Mouse (Mus musculus) adipocyte (in vitro differentiated cells): ENCODE results near the gene Ubqln4.
A peak's percentile ranks its signal among the peaks of the same experiment; 100 is the strongest.

Experiments used
- DNase-seq: peaks from one replicate; pipeline ENCODE4 v3.0.0-alpha.2; 2016; ENCODE audit warnings: low spot score

The Ubqln4 gene

DNA sequence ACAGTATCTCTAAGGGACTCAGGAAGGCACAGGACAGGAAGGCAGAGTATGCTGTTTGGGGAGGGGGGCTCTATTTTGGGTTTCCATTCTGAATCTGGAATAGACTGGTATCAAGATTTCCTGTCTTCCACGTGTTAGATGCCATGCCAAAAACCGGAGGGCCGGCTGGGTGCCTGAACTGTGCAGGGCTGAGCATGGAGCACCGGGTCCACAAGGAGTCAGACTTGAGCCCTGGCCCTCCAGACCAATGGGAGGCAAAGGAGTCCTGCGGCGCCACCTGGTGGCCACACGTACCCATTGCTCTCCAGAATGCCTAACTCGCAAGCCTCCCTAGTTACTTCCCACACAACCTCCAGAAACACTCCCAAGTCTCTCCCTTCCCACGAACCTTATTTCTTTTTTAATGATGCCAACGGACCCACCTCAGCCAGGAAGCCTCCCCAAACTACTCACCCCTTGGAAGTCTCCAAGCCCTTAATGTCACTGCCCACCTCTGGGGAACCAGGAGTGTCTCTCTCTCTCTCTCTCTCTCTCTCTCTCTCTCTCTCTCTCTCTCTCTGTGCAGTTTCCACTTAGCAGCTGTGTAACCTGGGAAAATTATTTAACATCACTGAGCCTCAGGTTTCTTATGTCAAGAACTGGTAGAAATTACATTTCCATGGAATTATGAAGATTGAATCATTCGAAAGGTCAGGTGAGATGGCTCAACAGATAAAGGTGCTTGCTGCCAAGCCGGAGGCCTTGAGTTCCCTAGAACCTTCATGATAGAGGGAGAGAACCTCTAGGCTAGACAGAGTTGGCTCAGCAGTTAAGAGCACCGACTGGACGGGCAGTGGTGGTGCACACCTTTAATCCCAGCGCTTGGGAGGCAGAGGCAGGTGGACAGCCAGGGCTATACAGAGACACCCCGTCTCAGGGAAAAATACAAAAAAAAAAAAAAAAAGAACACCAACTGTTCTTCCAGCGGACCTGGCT is 27.1 kb upstream of the Ubqln4 start:
- peak; percentile 95 for DNase-seq

DNA sequence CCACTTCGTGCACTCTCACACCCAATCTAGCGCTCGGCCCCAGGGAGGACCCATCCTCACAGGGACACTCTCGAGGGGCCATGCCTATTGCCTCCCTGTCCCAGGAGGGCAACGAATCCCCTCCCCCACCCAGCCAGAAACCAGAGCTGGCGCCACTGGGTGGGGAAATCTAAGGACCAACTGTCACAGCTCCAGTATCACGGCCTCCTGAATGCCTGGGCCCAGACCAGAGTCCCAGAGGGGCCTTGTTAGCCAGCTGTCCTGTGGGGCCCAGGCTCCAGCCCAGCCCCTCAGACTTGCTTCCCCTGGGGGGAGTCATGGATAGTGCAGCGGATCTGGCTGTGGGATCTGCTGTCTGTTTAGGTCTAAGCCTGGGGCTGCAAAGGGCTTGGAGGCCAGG is 26.0 kb upstream of the Ubqln4 start:
- DNase-seq: no peak

DNA sequence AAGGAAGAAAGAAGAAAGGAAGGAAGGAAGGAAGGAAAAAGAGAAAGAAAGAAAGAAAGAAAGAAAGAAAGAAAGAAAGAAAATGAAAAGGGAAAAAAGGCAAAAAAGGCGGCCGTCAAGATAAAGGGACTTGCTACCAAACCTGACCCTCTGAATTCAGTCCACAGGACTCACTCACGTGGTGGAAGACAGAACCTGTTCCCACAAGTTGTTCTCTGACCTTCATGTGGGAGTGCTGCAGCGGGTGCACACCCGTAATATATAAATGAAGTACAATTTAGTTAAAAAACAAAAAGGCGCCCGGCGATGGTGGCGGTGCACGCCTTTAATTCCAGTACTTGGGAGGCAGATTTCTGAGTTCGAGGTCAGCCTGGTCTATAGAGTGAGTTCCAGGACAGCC is 24.9 kb upstream of the Ubqln4 start:
- DNase-seq: no peak

DNA sequence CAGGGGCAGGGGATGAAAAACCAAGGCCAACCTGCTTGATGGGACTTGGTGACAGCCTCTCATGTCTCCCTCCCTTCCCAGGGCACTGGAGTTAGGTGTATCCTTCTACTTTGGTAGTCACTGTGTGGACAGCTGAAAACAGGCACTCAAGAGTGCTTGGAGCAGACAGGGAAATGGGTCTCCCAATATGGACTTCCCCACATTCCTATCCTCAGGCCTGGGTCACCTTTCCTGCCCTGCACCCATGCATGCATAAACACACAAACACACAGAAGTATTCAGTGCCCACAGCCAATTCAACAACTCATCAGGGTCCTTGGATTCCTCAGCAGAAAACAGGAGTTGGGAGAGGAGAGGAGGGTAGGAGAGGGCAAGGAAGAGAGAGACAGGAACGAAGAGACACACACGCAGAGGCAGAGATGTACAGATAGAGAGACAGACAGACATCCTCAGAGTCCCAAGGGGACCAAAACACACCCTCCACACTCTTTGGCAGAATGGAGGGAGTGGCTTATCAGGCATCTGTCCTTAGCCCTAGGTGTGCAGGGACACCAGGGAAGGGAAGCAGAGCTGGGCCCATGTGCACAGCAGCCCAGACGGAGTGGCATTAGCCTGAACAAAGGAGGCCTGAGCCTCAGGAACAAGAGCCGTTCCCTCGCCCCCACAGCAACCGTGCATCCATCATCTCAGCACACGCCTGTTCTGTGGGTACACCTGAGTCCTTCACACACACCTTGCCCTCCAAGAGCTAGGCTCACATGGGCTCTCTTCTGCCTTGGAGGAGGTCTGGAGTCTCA is 24.2 kb upstream of the Ubqln4 start:
- no peak for DNase-seq

DNA sequence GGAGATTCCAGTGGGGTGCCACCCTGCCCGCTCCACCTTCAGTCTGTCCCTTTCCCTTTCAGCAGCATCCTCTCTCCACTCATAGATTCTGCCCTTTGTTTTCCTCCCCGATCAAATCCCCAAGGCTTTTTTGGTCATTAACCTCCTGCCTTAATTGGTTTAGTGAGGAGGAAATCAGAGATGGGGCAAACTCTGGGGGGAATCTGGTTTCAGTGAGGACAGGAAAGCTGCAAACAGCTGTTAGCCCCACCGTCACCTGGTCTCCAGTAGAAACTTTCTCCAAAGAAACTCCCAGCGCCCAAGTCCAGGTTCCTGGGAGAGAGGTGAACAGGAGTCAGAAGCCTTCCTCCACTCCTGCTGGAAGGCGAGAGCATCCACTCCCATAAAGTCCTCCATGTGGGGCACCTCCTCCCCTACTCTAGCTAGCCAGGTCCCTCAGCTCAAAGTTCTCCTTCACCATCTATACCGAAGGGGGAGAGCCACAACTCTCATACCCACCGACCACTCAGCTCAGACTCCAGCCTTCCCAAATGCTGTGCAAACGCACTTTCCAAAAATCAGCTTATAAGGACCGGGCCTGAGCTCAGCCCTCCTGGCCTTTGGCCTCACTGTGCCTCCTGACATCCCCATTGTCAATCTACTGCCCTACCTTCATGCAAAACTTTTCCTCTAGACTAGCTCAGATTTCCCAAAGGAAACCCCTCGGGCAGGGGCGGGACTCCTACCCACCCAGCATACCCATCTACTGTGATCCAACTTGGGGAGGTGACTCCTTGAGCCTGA is 23.3 kb upstream of the Ubqln4 start:
- no peak for DNase-seq

DNA sequence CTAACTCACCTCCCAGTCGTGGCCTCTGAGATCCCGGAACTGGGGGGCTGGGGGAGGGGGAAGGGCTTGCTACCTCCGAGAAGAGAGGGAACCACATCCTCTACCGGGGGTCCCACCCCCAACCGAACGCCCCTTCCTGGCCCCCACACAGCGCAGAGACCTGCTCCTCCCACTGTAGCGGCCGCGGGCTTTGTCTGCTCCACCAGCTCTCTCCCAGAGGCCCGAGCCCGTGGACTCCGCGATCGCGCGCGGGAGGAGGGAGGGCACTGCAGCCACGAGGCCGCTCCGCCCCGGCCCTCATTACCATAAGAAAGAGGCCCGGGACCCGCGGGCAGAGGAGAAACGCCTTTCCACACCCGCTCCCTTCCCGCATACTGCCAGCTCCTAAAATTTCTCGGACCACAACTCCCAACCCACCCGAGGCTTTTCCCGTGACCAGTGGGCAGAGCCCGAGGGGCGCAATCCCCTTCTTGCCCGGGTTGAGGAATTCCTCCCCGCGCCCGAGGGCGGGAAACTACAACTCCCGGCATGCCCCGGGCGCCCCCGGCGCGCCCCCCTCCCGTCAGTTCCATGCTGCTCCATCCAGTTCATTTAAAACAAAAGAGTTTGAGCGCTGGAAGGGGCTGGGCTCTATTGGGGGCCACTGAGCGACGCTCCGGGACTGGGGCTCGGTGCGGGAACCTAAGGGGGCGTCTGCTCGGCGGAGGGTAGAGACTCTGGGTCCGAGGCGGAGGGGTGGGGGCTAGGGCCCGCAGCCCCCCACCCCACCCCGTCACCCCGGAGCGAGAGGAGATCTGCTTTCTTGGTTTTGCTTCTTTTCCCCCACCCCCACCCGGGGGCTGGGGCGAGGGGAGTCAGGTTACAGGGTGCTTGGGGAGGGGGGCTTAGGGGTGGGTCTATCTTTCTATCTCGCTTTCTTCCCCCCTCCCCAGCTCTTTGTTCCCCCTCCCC is 21.9 kb upstream of the Ubqln4 start:
- peak; percentile 72 for DNase-seq

DNA sequence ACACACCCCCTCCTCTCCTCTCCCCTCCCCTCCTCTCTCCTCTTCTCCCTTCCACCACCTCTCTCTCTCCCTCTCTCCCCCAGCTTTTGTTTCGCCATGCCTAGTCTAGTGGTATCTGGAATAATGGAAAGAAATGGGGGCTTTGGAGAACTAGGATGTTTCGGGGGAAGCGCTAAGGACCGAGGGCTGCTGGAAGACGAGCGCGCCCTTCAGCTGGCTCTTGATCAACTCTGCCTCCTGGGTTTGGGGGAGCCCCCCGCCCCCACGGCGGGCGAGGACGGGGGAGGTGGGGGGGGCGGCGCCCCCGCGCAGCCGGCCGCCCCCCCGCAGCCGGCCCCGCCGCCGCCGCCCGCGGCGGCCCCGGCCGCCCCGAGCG is 21.3 kb upstream of the Ubqln4 start, which contains the start of gene Mex3a:
Gene Mex3a (plus strand): TSS at position 97 of the 376 bp plus-strand sequence.
- DNase-seq: no peak

DNA sequence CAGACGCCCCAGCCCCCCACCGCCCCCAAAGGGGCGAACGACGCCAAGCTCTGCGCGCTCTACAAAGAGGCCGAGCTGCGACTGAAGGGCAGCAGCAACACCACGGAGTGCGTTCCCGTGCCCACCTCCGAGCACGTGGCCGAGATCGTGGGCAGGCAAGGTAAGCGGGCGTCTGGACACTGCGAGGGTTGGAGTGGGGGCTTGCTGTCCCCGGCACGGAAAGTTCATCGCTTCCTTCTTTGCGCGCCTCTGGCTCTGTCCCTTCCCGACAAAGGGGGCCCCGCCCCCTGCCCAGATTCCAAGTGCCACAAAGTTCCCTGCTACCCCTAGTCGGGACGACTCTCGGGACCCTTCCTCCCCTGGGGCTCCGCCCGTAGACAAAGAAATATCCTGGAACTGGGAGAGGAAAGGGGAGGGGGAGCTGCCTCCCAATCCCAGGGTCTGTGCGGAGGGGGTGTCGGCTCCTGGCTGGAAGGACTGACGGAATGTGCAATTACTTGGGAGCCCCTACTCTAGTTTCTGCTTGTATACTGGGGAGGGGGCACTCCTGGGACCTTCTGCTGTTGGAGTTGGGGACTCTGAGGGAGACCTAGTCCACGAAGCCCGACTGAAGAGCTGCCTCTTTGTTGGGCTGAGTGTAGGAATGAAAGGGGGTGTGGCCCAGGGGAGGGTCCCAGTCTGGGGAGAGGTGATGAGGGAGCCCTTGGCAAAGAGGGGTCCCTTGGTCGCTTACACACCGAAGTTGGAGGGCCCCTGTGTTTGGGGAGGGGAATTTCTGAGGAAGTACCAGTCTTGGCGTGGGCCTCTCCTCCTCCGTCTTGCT is 20.7 kb upstream of the Ubqln4 start:
- DNase-seq: no peak

DNA sequence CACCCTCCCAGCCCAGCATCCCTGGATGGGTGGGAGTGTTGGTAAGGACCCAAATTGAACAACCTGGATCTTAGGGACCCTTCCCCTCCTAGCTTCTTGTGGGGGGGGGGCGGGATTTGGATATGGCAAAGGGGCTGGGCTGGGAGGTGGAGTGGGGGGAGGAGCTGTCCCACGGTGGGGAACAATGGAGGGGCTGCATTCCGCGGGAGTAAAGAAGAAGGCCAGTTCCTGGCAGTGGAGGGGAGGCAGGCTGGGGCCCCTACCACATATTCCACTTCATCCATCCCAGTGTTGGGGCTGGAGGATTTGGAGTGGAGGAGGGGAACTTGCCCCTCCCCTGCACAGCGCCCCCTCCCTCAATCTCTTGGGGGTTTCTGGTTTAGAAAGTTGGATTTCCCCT is 19.9 kb upstream of the Ubqln4 start:
- DNase-seq: no peak

DNA sequence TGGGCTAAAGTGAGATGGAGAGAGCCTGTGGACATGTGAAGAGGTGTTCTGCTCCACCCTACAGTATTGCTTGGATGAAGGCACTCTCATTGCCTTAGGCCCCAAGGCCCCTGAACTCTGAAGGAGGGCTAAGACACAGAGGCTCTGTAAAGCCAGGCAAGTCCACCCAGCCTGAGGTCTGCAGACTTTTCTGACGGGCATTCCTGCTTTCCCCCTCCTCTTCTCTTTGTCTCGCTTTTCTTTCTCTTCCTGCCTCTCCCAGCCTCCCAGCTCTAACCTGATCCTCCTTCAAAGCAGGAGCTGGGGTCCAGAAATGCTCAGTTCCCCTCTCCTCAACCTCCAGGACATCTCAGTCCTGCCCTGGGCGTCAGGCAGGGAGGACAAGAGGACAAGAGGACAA is 18.6 kb upstream of the Ubqln4 start:
- no peak for DNase-seq

DNA sequence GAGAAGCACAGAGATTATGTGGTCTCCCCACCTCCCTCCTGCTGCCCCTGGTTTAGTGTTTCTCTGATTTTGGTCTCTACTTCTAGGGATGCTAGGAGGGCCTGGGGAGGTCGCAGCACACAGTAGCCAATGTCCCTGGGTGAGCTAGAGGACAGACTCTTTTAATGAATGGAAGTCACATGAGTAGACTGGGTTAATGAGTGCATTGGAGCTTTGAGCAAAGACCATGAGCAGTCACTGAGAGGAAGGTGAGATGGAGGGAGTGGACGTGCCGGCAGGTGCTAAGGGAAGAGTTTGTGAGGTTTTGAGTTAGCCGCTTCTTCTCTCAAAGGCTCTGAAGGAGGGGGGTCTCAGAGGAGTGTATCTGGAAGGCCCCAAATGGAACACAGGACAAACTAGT is 18.0 kb upstream of the Ubqln4 start:
- DNase-seq: no peak

DNA sequence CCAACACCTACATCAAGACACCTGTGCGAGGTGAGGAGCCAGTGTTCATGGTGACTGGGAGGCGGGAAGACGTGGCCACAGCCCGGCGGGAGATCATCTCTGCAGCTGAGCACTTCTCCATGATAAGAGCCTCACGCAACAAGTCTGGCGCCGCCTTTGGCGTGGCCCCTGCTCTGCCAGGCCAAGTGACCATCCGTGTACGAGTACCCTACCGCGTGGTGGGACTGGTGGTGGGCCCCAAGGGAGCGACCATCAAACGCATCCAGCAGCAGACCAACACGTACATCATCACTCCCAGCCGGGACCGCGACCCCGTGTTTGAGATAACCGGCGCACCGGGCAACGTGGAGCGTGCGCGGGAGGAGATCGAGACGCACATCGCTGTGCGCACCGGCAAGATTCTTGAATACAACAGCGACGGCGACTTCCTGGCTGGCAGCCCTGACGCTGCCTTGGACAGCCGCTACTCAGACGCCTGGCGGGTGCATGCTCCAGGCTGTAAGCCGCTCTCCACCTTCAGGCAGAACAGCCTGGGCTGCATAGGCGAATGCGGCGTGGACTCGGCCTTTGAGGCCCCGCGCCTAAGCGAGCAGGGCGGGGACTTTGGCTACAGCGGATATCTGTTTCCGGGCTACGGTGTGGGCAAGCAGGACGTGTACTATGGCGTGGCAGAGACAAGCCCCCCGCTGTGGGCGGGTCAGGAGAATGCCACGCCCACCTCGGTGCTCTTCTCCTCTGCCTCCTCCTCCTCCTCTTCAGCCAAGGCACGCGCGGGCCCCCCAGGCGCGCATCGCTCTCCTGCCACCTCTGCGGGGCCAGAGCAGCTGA is 17.2 kb upstream of the Ubqln4 start:
- no peak for DNase-seq

DNA sequence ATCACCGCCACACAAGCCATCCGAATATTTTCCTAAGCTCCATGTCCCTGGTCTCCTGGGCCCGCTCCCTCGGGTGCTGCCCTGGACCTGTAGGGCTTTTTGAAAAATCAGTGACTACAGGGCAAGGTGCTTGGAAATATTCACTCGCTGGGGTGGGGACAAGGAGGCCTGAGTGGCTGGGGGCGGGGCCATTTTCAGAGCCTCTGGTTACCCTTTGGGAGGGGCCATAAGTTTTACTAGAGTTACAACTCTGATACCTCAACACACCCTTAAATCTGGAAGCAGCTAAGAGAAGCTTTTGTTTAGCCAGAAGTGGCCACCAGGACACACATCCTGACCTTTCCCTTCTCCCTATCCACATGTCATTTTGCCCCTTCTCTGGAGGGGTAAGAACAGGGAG is 16.4 kb upstream of the Ubqln4 start:
- DNase-seq: no peak

DNA sequence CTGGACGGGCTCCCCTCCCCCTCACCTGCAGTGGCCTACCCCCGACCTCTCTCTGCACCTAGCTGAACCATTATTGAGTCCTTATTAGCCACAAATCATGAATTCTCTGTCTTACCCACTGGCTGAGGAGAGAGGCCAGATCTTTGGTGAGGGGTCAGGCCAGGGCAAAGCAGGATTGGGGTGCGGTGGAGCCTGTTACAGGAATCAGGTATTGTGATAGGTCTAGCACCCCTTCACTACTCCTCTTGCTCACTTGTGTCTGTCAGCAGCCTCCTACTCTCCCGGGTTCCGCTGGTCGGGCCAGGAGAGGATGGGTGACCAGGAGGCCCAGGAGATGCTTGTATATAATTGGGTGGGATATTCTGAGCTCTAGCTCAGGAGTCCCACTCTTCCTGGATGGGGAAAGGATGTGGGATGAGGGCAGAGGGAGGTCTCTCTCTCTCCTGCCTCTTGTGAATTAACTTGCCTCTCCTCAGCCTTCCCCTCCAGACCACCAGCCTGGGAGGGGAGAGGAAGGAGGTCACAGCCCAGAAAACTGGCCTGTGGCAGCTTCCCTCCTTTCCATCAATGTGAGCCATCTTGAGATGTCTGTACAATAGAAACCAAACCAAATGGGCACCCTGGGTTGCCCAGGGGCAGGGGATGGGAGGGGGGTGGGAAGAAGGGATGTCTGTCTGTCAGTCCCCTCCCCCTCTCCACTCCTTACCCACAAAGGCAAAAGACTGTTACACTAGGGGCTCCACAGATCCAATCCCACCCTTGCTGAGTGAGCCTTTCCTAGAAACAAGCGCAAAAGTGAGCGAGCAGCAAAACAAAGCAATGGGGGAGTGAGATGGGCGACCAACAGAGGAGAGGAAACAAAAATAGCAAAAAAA is 15.1 kb upstream of the Ubqln4 start:
- no peak for DNase-seq

DNA sequence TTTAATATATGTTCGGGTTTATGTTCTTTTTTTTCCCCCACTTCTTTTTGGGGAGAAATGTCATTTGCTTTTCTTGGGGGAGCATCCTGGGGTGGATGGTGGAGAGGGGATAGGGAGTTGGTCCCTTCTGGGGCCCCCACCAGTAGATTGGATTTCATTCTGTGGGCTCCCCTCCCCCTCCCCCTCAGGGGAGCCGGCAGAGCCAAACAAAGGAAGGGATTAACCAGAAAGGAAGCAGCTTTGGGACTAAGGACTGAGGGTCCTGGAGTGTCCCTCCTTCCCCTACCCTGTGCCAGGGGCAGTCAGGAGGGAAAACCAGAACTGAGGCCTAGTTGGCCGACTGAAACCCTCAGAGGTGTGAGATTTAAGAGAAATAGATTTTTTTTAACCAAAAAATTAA is 14.2 kb upstream of the Ubqln4 start:
- no peak for DNase-seq

DNA sequence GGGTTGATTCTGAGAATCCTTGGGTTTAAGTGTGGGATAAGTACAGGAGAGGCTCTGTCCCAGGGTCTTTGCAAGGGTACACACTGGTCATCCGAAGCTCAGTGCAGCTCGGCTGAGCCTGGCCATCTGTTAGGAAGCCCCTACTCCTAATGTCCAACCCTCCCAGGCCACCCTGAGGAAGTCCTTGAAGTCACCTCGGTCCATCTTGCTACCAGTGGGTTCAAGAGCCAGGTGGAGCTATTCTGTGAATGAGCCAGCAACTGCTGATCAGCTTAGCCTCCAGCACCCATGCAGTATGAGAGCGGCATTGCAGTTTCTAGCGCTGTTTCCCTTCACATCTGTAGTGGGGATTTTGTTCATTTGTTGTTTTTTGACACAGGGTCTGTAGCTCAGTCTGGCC is 13.5 kb upstream of the Ubqln4 start:
- DNase-seq: no peak

DNA sequence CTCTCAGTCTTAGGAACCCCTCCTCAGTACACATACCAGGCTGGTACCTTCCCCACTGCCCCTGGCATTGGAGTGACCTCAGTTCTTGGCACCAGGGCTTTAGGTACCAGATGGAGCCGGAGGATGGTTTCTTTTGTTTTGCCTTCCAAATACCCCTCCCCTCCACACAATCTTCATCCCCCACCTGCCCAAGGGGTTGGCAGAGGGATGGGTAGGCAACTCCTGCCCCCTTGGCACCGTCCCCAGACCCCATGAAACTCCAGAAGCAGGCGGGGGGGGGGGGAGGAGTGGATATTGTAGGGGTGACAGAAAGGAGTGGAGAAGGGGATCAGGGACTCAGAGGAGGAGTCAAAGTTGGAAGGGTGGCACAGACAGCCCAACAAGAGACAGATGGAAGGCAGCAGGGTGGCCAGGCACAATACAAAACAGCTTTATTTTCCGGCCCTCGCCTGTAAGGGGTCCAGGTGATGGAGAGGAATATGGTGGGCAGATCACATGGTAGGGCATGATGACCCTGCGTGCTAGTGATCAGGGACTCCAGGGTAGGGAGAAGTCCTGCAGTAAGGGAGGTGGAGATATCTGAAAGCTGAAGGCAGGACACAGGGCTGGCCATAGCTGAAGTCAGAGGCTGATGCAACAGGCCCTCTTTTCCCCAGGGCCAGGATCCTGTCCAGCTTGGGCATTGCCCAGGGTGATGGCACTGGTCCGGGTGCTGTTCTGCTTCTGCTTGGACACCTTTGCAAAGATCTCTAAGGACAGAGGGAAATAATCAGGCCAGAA is 11.7 kb upstream of the Ubqln4 start:
- no peak for DNase-seq

DNA sequence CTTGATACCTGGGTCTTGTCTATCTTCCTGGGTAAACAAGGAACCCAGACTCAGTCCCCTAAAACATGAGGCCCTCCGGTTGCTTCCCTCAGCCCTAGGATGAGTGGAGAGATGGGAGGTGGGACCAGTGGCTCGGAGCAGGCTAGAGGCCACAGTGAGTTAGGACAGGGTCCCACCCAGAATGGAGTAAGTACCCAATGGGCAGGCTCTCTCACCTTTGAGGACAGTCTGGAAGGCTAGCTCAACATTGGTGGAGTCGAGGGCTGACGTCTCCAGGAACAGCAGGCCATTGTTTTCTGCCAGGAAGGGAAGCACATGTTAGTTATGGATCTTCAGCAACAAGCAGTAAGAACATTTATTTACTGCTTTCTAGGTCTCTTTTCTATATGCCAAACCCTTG is 11.1 kb upstream of the Ubqln4 start:
- DNase-seq: no peak
